Mouse (Mus musculus) small intestine, adult 2 months (tissue): ENCODE measurements around the gene Jagn1.

Source experiments
- CTCF ChIP-seq: fragments of 200-500 bp; IDR thresholded peaks from 2 replicates; pipeline ENCODE4 v1.5.1; 2012; ENCODE audit warnings: low read depth, mild to moderate bottlenecking, control low read depth, inconsistent platforms, low read length, moderate library complexity, mixed read lengths; ENCODE audit not compliant: insufficient replicate concordance, insufficient read length; ENCODE audit errors: extremely low read depth
- POLR2A ChIP-seq: fragments of 200-500 bp; IDR thresholded peaks from 2 replicates; pipeline ENCODE4 v1.6.1; 2012; ENCODE audit warnings: low read depth, mild to moderate bottlenecking, control low read depth, inconsistent platforms, low read length, moderate library complexity

- TF ChIP-seq CTCF (peak; percentile 29; the same call in 1 of the 2 replicates), POLR2A (peak; percentile 77; the same call in 1 of the 2 replicates)
Measured at GRCm38 (mm10) chr6:113434691-113435090, 7.7 kb upstream of the Jagn1 start.
